Mouse (Mus musculus) forelimb bud, embryonic 11.5 days (tissue): Measurements from ENCODE around the gene Kbtbd2.

Experiments
- DNase-seq: peaks from one replicate; pipeline ENCODE4 v3.0.0-alpha.2; 2012; ENCODE audit warnings: low read depth, low spot score

Kbtbd2 gene

GRCm38 (mm10) chr6:56797311-56798151 is at the start of gene Kbtbd2:
TSS of gene Kbtbd2 (minus strand) at chr6:56797813.
- peak; percentile 93 for DNase-seq

GRCm38 (mm10) chr6:56844365-56844764 is 46.8 kb upstream of the Kbtbd2 start:
- no peak for DNase-seq

GRCm38 (mm10) chr6:56843229-56843628 is 45.6 kb upstream of the Kbtbd2 start:
- no peak for DNase-seq

DNA sequence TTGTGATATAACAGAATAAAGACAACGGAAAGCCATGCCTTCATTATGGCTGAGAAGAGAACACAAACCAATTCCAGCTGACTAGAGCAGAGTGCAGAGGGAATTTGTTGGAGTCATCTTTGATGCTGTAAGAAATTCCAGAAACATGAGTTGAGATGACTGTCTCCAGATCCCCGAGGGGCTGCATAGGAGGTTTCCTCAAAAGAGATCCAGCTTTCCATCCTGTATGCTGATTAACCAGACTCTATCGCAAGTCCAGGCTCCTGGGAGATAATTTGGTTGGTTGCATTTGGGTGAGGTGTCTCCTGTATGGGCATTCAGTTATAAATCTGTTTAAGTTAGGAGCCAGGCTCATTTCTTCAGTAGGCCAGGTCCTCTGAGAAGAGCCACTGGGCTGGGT is 40.0 kb upstream of the Kbtbd2 start:
- DNase-seq, result no peak

GRCm38 (mm10) chr6:56837166-56837565 is 39.6 kb upstream of the Kbtbd2 start:
- DNase-seq, result no peak

DNA sequence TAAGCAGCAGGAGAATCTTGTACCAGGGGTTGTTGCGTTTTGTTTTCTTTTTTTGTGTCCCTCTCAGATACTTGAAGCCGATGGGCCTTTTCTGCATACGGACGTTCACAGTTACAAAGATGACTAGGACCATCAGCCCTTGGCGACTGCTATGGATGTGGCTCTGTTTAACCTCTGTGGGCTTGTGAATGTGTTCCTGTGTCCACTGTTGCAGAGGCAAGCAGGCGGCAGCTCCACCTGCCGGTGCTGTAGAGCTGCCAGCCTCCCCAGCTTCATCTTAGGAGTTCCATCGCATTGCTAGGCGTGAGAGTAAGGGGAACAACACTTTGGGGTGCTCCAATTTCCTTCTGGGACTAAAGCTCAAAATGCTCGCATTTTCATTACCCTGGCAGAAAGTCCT is 37.9 kb upstream of the Kbtbd2 start:
- DNase-seq, result no peak

DNA sequence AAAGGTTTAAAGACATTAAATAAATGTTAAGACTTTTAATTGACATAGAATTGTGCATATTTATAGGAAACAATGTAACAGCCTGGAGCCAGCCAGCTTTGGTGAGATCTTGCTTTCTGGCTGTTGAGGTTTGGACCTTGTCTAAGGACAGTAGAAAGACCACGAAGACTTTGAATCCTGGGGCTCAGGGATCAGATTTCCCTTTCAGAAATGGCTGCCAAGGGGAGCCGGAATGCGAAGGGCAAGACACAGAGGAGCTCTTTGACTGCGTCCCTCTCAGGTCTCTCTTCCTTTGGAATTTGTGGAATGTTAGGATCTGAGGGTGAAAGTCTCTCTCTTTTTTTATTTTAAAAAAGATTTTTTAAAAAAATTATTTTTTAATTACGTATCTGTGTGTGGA is 37.2 kb upstream of the Kbtbd2 start:
- no peak for DNase-seq

DNA sequence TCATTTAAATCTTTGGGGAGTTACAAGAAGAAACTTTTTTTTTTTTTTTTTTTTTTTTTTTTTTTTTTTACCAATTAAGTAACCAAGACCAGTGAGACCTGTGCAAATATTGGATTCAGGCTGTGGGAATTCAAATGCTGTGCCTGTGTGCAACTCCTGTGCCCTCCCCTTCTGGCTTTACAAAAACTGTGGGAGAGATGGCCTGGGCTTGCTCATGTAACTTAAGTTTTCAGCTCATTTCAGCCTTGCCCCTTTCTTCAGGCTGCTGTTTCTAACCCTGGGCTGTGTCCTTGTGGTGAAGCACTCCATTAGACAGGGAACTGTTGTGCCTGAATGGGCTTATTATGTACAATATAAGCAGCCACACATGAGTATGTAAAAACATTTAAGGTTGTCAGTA is 35.2 kb upstream of the Kbtbd2 start:
- DNase-seq, result peak; percentile 10

- peak; percentile 24 for DNase-seq
Measured at GRCm38 (mm10) chr6:56832407-56832796, 34.8 kb upstream of the Kbtbd2 start.

GRCm38 (mm10) chr6:56831697-56832406 is 34.2 kb upstream of the Kbtbd2 start, which contains the start of gene Fkbp9:
TSS of gene Fkbp9 (plus strand) at chr6:56832059.
- peak; percentile 79 for DNase-seq

GRCm38 (mm10) chr6:56825657-56826056 is 28.0 kb upstream of the Kbtbd2 start:
- no peak for DNase-seq

DNA sequence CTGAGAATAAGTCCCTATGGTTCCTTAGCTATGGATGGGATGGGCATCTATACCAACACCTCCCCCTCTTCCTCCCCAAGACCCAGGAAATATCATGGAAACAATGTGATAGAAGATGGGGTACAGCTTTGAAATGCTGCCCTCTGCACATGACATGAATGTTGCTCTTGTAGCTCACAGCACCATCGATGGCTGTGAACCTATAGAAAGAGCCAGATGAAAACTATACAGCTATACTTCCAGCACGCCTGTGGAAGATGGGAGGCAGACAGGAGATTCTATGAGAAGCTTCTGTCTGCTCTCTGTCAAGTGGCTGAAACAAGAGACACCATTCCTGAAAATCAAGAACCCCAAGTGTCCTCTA is 21.5 kb upstream of the Kbtbd2 start:
- DNase-seq, result no peak

DNA sequence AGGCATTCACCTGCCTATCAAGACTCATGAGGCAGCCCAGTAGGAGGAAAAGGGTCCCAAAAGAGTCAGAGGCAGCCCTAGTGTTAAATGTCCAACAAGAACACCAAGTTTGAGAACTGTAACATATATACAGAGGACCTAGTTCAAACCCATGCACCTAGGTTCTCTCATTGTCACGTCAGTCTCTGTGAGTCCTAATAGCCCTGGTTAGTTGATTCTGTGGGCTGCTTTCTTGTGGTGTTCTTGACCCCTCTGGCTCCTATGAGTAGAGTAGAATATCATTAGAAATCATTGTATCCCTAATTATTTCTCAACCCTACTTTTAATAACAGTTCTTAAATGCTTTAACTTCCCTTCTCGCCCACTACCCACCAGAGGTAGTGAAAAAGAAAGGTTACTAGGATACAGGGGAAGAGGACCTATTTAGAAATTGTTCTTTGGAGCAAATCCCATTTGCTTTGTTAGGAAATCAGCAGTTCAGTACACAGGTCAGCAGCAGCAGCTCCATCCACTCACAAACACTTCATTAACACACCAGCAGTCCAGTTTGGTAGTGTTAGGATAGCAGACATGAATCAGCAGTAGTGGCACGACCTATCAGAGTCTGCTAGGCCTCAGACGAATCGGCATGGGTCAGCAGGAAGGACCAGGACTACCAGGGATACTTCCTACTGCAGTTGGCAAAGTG is 21.0 kb upstream of the Kbtbd2 start:
- no peak for DNase-seq

GRCm38 (mm10) chr6:56813332-56813731 is 15.7 kb upstream of the Kbtbd2 start:
- no peak for DNase-seq

DNA sequence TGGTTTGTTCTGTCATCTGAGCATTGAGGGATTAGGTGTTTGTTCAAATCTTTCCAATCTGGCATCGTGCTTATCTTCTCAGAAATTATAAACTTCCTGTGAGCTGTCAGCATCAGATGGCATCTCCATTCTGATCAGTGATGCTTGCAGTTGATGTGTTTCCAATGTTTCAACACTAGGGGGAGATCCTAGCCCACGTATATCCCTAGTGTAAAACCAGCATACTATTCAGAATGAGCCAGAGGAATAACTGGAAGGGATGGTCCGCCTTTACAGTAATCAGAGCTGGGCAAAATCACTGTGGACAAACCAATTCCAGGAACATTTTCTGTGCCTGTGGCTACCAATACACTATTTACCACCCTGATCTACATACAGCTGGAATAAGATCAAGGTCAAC is 11.0 kb upstream of the Kbtbd2 start:
- DNase-seq, result peak; percentile 66

DNA sequence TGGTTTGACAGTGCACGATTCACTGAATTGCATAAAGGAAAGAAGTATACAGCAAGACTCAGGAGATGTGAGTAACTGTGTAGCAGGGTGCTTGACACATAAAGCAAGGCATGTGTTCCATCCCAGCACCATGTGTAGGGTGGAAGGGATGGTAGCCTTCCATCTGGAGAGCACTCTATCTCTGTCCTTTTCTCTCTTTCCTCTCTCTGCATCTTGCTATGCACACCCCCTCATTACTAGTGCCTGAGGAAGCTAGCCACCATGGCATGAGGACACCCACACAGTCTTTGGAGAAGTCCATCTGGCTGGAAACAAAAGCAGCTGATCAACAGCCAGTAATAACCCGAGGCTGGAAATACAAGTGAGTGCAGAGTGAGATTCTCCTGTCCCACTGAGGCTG is 8.6 kb upstream of the Kbtbd2 start:
- no peak for DNase-seq

DNA sequence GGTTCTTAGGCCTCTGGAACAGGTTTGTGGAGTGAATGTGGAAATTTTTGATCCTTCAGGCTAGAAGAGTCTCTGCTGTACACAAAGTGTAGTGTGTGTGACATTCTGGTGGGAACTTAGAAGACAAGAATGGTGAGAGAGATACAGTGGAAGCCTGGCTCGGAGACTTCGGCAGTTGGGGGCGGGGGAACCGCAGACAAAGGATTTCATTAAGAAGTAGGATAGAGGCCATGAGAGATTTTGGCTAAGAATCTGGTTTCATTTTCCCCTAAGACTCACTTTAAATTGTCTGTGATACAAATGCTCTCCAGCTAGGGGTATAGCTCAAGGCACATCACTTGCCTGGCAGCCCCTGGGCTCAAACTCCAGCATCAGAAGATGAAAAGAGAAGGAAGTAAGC is 7.4 kb upstream of the Kbtbd2 start:
- no peak for DNase-seq

- DNase-seq, result no peak
Measured at GRCm38 (mm10) chr6:56798152-56798465, 496 bp upstream of the Kbtbd2 start.

DNA sequence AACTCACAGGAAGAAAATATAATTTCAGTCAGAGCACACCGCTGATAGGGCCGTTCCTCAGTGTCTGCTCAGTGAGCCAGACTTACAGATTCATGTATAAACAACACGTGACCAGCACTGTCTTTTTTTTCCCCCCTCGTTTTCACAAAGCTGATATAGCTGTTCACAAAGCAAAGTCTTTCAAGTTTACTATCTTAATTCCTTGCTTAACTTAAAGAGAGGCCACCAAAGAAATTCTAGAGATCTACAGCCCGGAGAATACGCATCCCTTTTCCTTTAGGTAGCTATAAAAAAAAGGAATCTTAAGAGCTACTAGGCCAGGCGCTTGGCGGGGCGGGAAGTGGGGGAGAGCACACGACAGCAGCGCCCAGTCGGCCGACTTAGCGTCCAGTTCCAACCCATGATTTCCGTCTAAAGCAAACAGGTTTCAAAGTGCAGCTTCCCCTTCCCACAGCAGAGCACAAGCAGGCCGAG is 908 bp downstream of the Kbtbd2 start:
- peak; percentile 34 for DNase-seq

DNA sequence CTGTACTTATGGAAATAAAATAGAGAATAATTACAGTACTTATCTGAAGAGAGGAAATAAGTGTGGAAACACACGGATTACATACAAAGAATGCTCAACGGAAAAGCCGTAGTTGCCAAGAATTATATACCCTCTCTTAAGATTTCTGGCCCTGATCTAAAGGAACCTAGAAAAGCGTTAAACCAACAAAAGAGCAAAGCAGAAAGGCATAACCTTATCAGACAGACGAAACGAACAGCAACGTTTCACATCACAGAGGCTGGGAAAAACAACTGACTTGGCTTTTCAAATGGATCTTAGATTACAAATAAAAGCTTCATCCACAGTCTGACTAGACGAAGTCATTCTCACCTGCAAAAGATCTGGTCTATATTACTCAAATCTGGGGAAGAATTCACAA is 1.4 kb downstream of the Kbtbd2 start:
- DNase-seq, result no peak

- DNase-seq, result no peak
Measured at GRCm38 (mm10) chr6:56794834-56795233, 2.8 kb downstream of the Kbtbd2 start.

GRCm38 (mm10) chr6:56789336-56789735 is 8.3 kb downstream of the Kbtbd2 start:
- DNase-seq, result no peak

GRCm38 (mm10) chr6:56787668-56788067 is 9.9 kb downstream of the Kbtbd2 start:
- no peak for DNase-seq
